Mouse (Mus musculus): Measurements from ENCODE around the gene Hdac11. TPM values are rescaled to one million over a fixed set of nuclear protein-coding genes. Genes with fewer than 3 reads are reported as not detected.
"Not testable (repeated sequence)": the region's sequence is repeated elsewhere in the genome, so short reads cannot be mapped to it uniquely, and the experiment has no call there.

Gene Hdac11
- polyA plus RNA-seq, 1 experiment from 2014 or later, result 11.0 TPM

- no peak overlapping the region for H3K4me3 ChIP-seq (ENCODE audit: low read depth, low read length)
- no peak overlapping the region for H3K9ac ChIP-seq (replicated peaks; ENCODE audit: low read length)
- no peak overlapping the region for H3K27ac ChIP-seq (replicated peaks; ENCODE audit: low read depth, low read length)
- 84% methylated on average over 4 of the region's 4 CpGs for whole genome bisulfite sequencing
- H3K4me1 ChIP-seq (ENCODE audit: control insufficient read depth, insufficient read depth, low read length), result peaks cover 10% of the 10 kb centered on the region
- no peak for DNase-seq (ENCODE audit: low spot score)
- no peaks in the 10 kb centered on the region for H3K27me3 ChIP-seq (ENCODE audit: control insufficient read depth, insufficient read depth, low read length)
- no peak for ATAC-seq (replicated peaks; ENCODE audit: insufficient number of reproducible peaks, low FRiP score, low TSS enrichment, low read depth)
- H3K4me2 ChIP-seq (ENCODE audit: low read depth, low read length), result no peak overlapping the region
- no peaks in the 10 kb centered on the region for H3K36me3 ChIP-seq (replicated peaks; ENCODE audit: control insufficient read depth, insufficient read depth, low read depth, low read length)
- no peaks in the 10 kb centered on the region for H3K9me3 ChIP-seq (replicated peaks; ENCODE audit: control insufficient read depth, low read length)
Measured at GRCm38 (mm10) chr6:91202571-91202970, 46.1 kb downstream of the Hdac11 start.

GRCm38 (mm10) chr6:91205346-91205745, 48.9 kb downstream of the Hdac11 start:
- H3K4me3 ChIP-seq (ENCODE audit: low read depth, low read length), result no peak overlapping the region
- H3K36me3 ChIP-seq (replicated peaks; ENCODE audit: control insufficient read depth, insufficient read depth, low read depth, low read length), result no peaks in the 10 kb centered on the region
- 72% methylated on average over 3 of the region's 3 CpGs for WGBS
- no peaks in the 10 kb centered on the region for H3K27me3 ChIP-seq (ENCODE audit: control insufficient read depth, insufficient read depth, low read length)
- ATAC-seq (replicated peaks; ENCODE audit: insufficient number of reproducible peaks, low FRiP score, low TSS enrichment, low read depth), result no peak
- H3K4me1 ChIP-seq (ENCODE audit: control insufficient read depth, insufficient read depth, low read length), result peaks cover 9% of the 10 kb centered on the region
- H3K9ac ChIP-seq (replicated peaks; ENCODE audit: low read length), result no peak overlapping the region
- no peak overlapping the region for H3K4me2 ChIP-seq (ENCODE audit: low read depth, low read length)
- H3K9me3 ChIP-seq (replicated peaks; ENCODE audit: control insufficient read depth, low read length), result no peaks in the 10 kb centered on the region
- no peak overlapping the region; the same call in 1 of the 2 replicates for H3K27ac ChIP-seq (replicated peaks; ENCODE audit: low read depth, low read length)
- DNase-seq (ENCODE audit: low spot score), result no peak

- Histone ChIP-seq H3K27ac (replicated peaks; ENCODE audit: low read depth, low read length) (no peak overlapping the region), H3K4me3 (ENCODE audit: low read depth, low read length) (no peak overlapping the region), H3K9me3 (replicated peaks; ENCODE audit: control insufficient read depth, low read length) (no peaks in the 10 kb centered on the region), H3K4me2 (ENCODE audit: low read depth, low read length) (no peak overlapping the region), H3K9ac (replicated peaks; ENCODE audit: low read length) (no peak overlapping the region), H3K4me1 (ENCODE audit: control insufficient read depth, insufficient read depth, low read length) (peaks cover 5% of the 10 kb centered on the region), H3K36me3 (replicated peaks; ENCODE audit: control insufficient read depth, insufficient read depth, low read depth, low read length) (no peaks in the 10 kb centered on the region), H3K27me3 (ENCODE audit: control insufficient read depth, insufficient read depth, low read length) (no peaks in the 10 kb centered on the region)
- no peak for ATAC-seq (replicated peaks; ENCODE audit: insufficient number of reproducible peaks, low FRiP score, low TSS enrichment, low read depth)
- DNase-seq (ENCODE audit: low spot score), result no peak
- 78% methylated on average over 5 of the region's 5 CpGs for WGBS
Measured at GRCm38 (mm10) chr6:91205791-91206190, 49.3 kb downstream of the Hdac11 start.

GRCm38 (mm10) chr6:91207491-91207890, 51.0 kb downstream of the Hdac11 start:
- Histone ChIP-seq H3K4me3 (ENCODE audit: low read depth, low read length) (no peak overlapping the region), H3K27me3 (ENCODE audit: control insufficient read depth, insufficient read depth, low read length) (no peaks in the 10 kb centered on the region), H3K9me3 (replicated peaks; ENCODE audit: control insufficient read depth, low read length) (no peaks in the 10 kb centered on the region), H3K4me2 (ENCODE audit: low read depth, low read length) (no peak overlapping the region), H3K9ac (replicated peaks; ENCODE audit: low read length) (no peak overlapping the region), H3K36me3 (replicated peaks; ENCODE audit: control insufficient read depth, insufficient read depth, low read depth, low read length) (no peaks in the 10 kb centered on the region), H3K27ac (replicated peaks; ENCODE audit: low read depth, low read length) (no peak overlapping the region), H3K4me1 (ENCODE audit: control insufficient read depth, insufficient read depth, low read length) (peaks cover 5% of the 10 kb centered on the region; the same call in 1 of the 2 replicates)
- 60% methylated on average over 3 of the region's 3 CpGs for WGBS
- ATAC-seq (replicated peaks; ENCODE audit: insufficient number of reproducible peaks, low FRiP score, low TSS enrichment, low read depth), result no peak
- DNase-seq (ENCODE audit: low spot score), result no peak

GRCm38 (mm10) chr6:91209780-91210179, 53.3 kb downstream of the Hdac11 start:
- Histone ChIP-seq H3K4me3 (ENCODE audit: low read depth, low read length) (no peak overlapping the region), H3K27ac (replicated peaks; ENCODE audit: low read depth, low read length) (peak overlapping the region; percentile 32; the same call in 1 of the 2 replicates), H3K36me3 (replicated peaks; ENCODE audit: control insufficient read depth, insufficient read depth, low read depth, low read length) (no peaks in the 10 kb centered on the region), H3K27me3 (ENCODE audit: control insufficient read depth, insufficient read depth, low read length) (no peaks in the 10 kb centered on the region), H3K4me2 (ENCODE audit: low read depth, low read length) (no peak overlapping the region), H3K9ac (replicated peaks; ENCODE audit: low read length) (peak overlapping the region; percentile 33; the same call in 1 of the 2 replicates), H3K9me3 (replicated peaks; ENCODE audit: control insufficient read depth, low read length) (no peaks in the 10 kb centered on the region), H3K4me1 (ENCODE audit: control insufficient read depth, insufficient read depth, low read length) (peaks cover 5% of the 10 kb centered on the region)
- 8% methylated on average over 2 of the region's 2 CpGs for WGBS
- ATAC-seq (replicated peaks; ENCODE audit: insufficient number of reproducible peaks, low FRiP score, low TSS enrichment, low read depth) (no peak), DNase-seq (ENCODE audit: low spot score) (peak; percentile 45)

GRCm38 (mm10) chr6:91210852-91211251, 54.4 kb downstream of the Hdac11 start:
- Histone ChIP-seq H3K36me3 (replicated peaks; ENCODE audit: control insufficient read depth, insufficient read depth, low read depth, low read length) (no peaks in the 10 kb centered on the region), H3K27ac (replicated peaks; ENCODE audit: low read depth, low read length) (no peak overlapping the region), H3K4me2 (ENCODE audit: low read depth, low read length) (no peak overlapping the region), H3K9me3 (replicated peaks; ENCODE audit: control insufficient read depth, low read length) (no peaks in the 10 kb centered on the region), H3K4me3 (ENCODE audit: low read depth, low read length) (no peak overlapping the region), H3K27me3 (ENCODE audit: control insufficient read depth, insufficient read depth, low read length) (no peaks in the 10 kb centered on the region), H3K9ac (replicated peaks; ENCODE audit: low read length) (no peak overlapping the region), H3K4me1 (ENCODE audit: control insufficient read depth, insufficient read depth, low read length) (peaks cover 5% of the 10 kb centered on the region)
- no peak for DNase-seq (ENCODE audit: low spot score)
- ATAC-seq (replicated peaks; ENCODE audit: insufficient number of reproducible peaks, low FRiP score, low TSS enrichment, low read depth), result no peak
- 67% methylated on average over 3 of the region's 3 CpGs for WGBS

GRCm38 (mm10) chr6:91212155-91212554, 55.7 kb downstream of the Hdac11 start, which contains the start of gene Fbln2:
Fbln2 (plus strand) TSS chr6:91212455.
- H3K4me1 ChIP-seq (ENCODE audit: control insufficient read depth, insufficient read depth, low read length); DNase-seq (ENCODE audit: low spot score); ATAC-seq (replicated peaks; ENCODE audit: insufficient number of reproducible peaks, low FRiP score, low TSS enrichment, low read depth); H3K36me3 ChIP-seq (replicated peaks; ENCODE audit: control insufficient read depth, insufficient read depth, low read depth, low read length); H3K9me3 ChIP-seq (replicated peaks; ENCODE audit: control insufficient read depth, low read length); H3K27me3 ChIP-seq (ENCODE audit: control insufficient read depth, insufficient read depth, low read length): not testable (repeated sequence)
- Histone ChIP-seq H3K27ac (replicated peaks; ENCODE audit: low read depth, low read length) (peak within 1 kb of the TSS; percentile 28; the same call in 1 of the 2 replicates), H3K9ac (replicated peaks; ENCODE audit: low read length) (peak within 1 kb of the TSS; percentile 72), H3K4me3 (ENCODE audit: low read depth, low read length) (peak within 1 kb of the TSS; percentile 46), H3K4me2 (ENCODE audit: low read depth, low read length) (peak within 1 kb of the TSS; percentile 72)

- Histone ChIP-seq H3K9me3 (replicated peaks; ENCODE audit: control insufficient read depth, low read length) (no peaks in the 10 kb centered on the region), H3K4me1 (ENCODE audit: control insufficient read depth, insufficient read depth, low read length) (peaks cover 5% of the 10 kb centered on the region), H3K27ac (replicated peaks; ENCODE audit: low read depth, low read length) (0 out of 2 replicates have a peak overlapping the region, but pooled peaks have one; percentile 28), H3K36me3 (replicated peaks; ENCODE audit: control insufficient read depth, insufficient read depth, low read depth, low read length) (no peaks in the 10 kb centered on the region), H3K27me3 (ENCODE audit: control insufficient read depth, insufficient read depth, low read length) (no peaks in the 10 kb centered on the region), H3K9ac (replicated peaks; ENCODE audit: low read length) (peak overlapping the region; percentile 72), H3K4me2 (ENCODE audit: low read depth, low read length) (peak overlapping the region; percentile 72), H3K4me3 (ENCODE audit: low read depth, low read length) (peak overlapping the region; percentile 46)
- DNase-seq (ENCODE audit: low spot score) (peak; percentile 91), ATAC-seq (replicated peaks; ENCODE audit: insufficient number of reproducible peaks, low FRiP score, low TSS enrichment, low read depth) (peak; percentile 86)
- WGBS, result 1% methylated on average over 29 of the region's 29 CpGs
Measured at GRCm38 (mm10) chr6:91212571-91212970, 56.1 kb downstream of the Hdac11 start.

Data from embryonic facial prominence, embryonic 11.5 days (tissue).